Mouse (Mus musculus): ENCODE results near the gene Perm1. TPM values are rescaled to one million over a fixed set of nuclear protein-coding genes. Genes with fewer than 3 reads are reported as not detected.

Gene Perm1
- polyA plus RNA-seq, 1 experiment, result not detected

- TF ChIP-seq CTCF (IDR thresholded peaks at IDR 0.05; ENCODE audit: low read depth, low read length) (no peak), EP300 (IDR thresholded peaks at IDR 0.05; ENCODE audit: insufficient read depth, low read depth, low read length) (no peak), POLR2A (IDR thresholded peaks at IDR 0.05; ENCODE audit: insufficient read depth, low read length) (no peak)
- Histone ChIP-seq H3K27ac (ENCODE audit: insufficient read depth, low read length) (no peak overlapping the region), H3K4me1 (ENCODE audit: control insufficient read depth, insufficient read depth, low read length) (no peaks in the 10 kb centered on the region), H3K36me3 (ENCODE audit: control insufficient read depth, insufficient read depth, low read length, poor library complexity, severe bottlenecking) (peaks cover 16% of the 10 kb centered on the region), H3K4me3 (ENCODE audit: low read depth, low read length) (peak overlapping the region; percentile 82), H3K9me3 (replicated peaks; ENCODE audit: control insufficient read depth, insufficient read depth, low read length, poor library complexity, severe bottlenecking) (no peaks in the 10 kb centered on the region), H3K27me3 (ENCODE audit: control insufficient read depth, insufficient read depth, low read length, poor library complexity, severe bottlenecking) (no peaks in the 10 kb centered on the region), H3K9ac (ENCODE audit: low read depth, poor library complexity, severe bottlenecking) (peak overlapping the region; percentile 68)
These were observed 18.4 kb downstream of the Perm1 start for GRCm38 (mm10) chr4:156234021-156234501.

- Histone ChIP-seq H3K4me1 (ENCODE audit: control insufficient read depth, insufficient read depth, low read length) (no peaks in the 10 kb centered on the region), H3K36me3 (ENCODE audit: control insufficient read depth, insufficient read depth, low read length, poor library complexity, severe bottlenecking) (peaks cover 23% of the 10 kb centered on the region), H3K4me3 (ENCODE audit: low read depth, low read length) (peak within 1 kb of the TSS; percentile 82)
These were observed 19.1 kb downstream of the Perm1 start, which contains the start of gene Plekhn1 for GRCm38 (mm10) chr4:156234701-156235213. Plekhn1 (minus strand) TSS chr4:156234857.

GRCm38 (mm10) chr4:156235360-156235770 lies 19.7 kb downstream of the Perm1 start:
- Histone ChIP-seq H3K9me3 (replicated peaks; ENCODE audit: control insufficient read depth, insufficient read depth, low read length, poor library complexity, severe bottlenecking) (no peaks in the 10 kb centered on the region), H3K4me1 (ENCODE audit: control insufficient read depth, insufficient read depth, low read length) (no peaks in the 10 kb centered on the region), H3K27me3 (ENCODE audit: control insufficient read depth, insufficient read depth, low read length, poor library complexity, severe bottlenecking) (no peaks in the 10 kb centered on the region), H3K9ac (ENCODE audit: low read depth, poor library complexity, severe bottlenecking) (peak overlapping the region; percentile 93), H3K36me3 (ENCODE audit: control insufficient read depth, insufficient read depth, low read length, poor library complexity, severe bottlenecking) (peaks cover 30% of the 10 kb centered on the region), H3K4me3 (ENCODE audit: low read depth, low read length) (peak overlapping the region; percentile 78), H3K27ac (ENCODE audit: insufficient read depth, low read length) (no peak overlapping the region)
- TF ChIP-seq EP300 (IDR thresholded peaks at IDR 0.05; ENCODE audit: insufficient read depth, low read depth, low read length), result no peak
- no peak for TF ChIP-seq POLR2A (IDR thresholded peaks at IDR 0.05; ENCODE audit: insufficient read depth, low read length)
- no peak for TF ChIP-seq CTCF (IDR thresholded peaks at IDR 0.05; ENCODE audit: low read depth, low read length)

More at GRCm38 (mm10) chr4:156234701-156235213, 19.1 kb downstream of the Perm1 start, which contains the start of gene Plekhn1:
- TF ChIP-seq POLR2A (IDR thresholded peaks at IDR 0.05; ENCODE audit: insufficient read depth, low read length) (no peak), EP300 (IDR thresholded peaks at IDR 0.05; ENCODE audit: insufficient read depth, low read depth, low read length) (no peak), CTCF (IDR thresholded peaks at IDR 0.05; ENCODE audit: low read depth, low read length) (no peak)
- Histone ChIP-seq H3K9ac (ENCODE audit: low read depth, poor library complexity, severe bottlenecking) (peak within 1 kb of the TSS; percentile 93), H3K9me3 (replicated peaks; ENCODE audit: control insufficient read depth, insufficient read depth, low read length, poor library complexity, severe bottlenecking) (no peaks in the 10 kb centered on the region), H3K27me3 (ENCODE audit: control insufficient read depth, insufficient read depth, low read length, poor library complexity, severe bottlenecking) (no peaks in the 10 kb centered on the region), H3K27ac (ENCODE audit: insufficient read depth, low read length) (no peak within 1 kb of the TSS)

DNA sequence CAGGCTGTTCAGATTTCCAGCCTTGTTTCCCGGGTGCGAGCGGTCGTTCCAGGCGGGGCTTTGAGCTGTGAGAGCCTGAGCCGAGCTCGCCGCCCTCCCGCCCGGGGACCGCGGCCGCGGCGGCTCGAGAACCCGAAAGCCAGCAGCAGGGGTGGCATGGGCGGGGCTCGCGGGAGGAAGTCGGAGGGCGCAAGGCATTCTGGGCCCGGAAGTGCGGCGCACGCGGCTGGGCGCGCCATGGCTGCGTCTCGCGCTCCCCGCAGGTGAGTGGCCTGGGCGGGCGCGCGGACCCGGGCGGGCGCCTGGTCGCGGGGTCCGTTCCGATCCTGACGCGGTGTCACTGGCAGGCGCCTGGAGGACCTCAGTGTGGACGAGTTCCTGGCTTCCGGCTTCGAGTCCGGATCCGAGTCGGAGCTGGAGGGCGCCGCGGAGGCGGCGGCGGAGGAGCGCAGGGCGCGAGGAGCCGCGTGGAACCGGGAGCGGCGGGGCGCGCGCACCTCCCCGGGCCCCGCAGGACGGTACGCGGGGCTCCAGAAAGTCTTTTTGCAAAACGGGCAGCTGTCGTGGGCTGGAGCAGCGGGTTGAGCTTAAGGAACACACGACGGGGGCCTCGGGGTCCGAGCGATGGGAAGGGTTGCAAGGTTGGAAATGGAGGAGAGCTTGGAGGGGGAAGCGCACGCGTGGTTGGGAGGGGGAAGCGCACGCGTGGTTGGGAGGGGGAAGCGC lies 20.3 kb downstream of the Perm1 start, which contains the start of gene Noc2l:
Noc2l (plus strand) TSS at position 203 of the 726 bp plus-strand sequence.
- no peaks in the 10 kb centered on the region for H3K9me3 ChIP-seq (replicated peaks; ENCODE audit: control insufficient read depth, insufficient read depth, low read length, poor library complexity, severe bottlenecking)
- no peaks in the 10 kb centered on the region for H3K4me1 ChIP-seq (ENCODE audit: control insufficient read depth, insufficient read depth, low read length)
- H3K27ac ChIP-seq (ENCODE audit: insufficient read depth, low read length), result peak within 1 kb of the TSS; percentile 93
- H3K36me3 ChIP-seq (ENCODE audit: control insufficient read depth, insufficient read depth, low read length, poor library complexity, severe bottlenecking), result peaks cover 36% of the 10 kb centered on the region
- H3K4me3 ChIP-seq (ENCODE audit: low read depth, low read length), result peak within 1 kb of the TSS; percentile 90
- peak; percentile 64; the same call in 1 of the 2 replicates for TF ChIP-seq EP300 (IDR thresholded peaks at IDR 0.05; ENCODE audit: insufficient read depth, low read depth, low read length)
- no peak for TF ChIP-seq CTCF (IDR thresholded peaks at IDR 0.05; ENCODE audit: low read depth, low read length)
- TF ChIP-seq POLR2A (IDR thresholded peaks at IDR 0.05; ENCODE audit: insufficient read depth, low read length), result peak; percentile 22
- peak within 1 kb of the TSS; percentile 93 for H3K9ac ChIP-seq (ENCODE audit: low read depth, poor library complexity, severe bottlenecking)
- no peaks in the 10 kb centered on the region for H3K27me3 ChIP-seq (ENCODE audit: control insufficient read depth, insufficient read depth, low read length, poor library complexity, severe bottlenecking)

GRCm38 (mm10) chr4:156236651-156237447 lies 21.2 kb downstream of the Perm1 start:
- peak overlapping the region; percentile 90 for H3K4me3 ChIP-seq (ENCODE audit: low read depth, low read length)
- TF ChIP-seq POLR2A (IDR thresholded peaks at IDR 0.05; ENCODE audit: insufficient read depth, low read length), result no peak
- no peak for TF ChIP-seq EP300 (IDR thresholded peaks at IDR 0.05; ENCODE audit: insufficient read depth, low read depth, low read length)
- TF ChIP-seq CTCF (IDR thresholded peaks at IDR 0.05; ENCODE audit: low read depth, low read length), result no peak
- H3K27me3 ChIP-seq (ENCODE audit: control insufficient read depth, insufficient read depth, low read length, poor library complexity, severe bottlenecking), result no peaks in the 10 kb centered on the region
- H3K4me1 ChIP-seq (ENCODE audit: control insufficient read depth, insufficient read depth, low read length), result no peaks in the 10 kb centered on the region
- H3K9ac ChIP-seq (ENCODE audit: low read depth, poor library complexity, severe bottlenecking), result peak overlapping the region; percentile 93
- H3K36me3 ChIP-seq (ENCODE audit: control insufficient read depth, insufficient read depth, low read length, poor library complexity, severe bottlenecking), result peaks cover 44% of the 10 kb centered on the region
- no peaks in the 10 kb centered on the region for H3K9me3 ChIP-seq (replicated peaks; ENCODE audit: control insufficient read depth, insufficient read depth, low read length, poor library complexity, severe bottlenecking)
- no peak overlapping the region for H3K27ac ChIP-seq (ENCODE audit: insufficient read depth, low read length)

All from ES-Bruce4 (cell line).